Mouse (Mus musculus): ENCODE measurements at regions not wholly inside any gene's neighbourhood (a gene's known extent, or its start where the extent isn't known, plus 50 kb on each side); places are given as distances from the start of the nearest gene placed in this dataset.

DNA sequence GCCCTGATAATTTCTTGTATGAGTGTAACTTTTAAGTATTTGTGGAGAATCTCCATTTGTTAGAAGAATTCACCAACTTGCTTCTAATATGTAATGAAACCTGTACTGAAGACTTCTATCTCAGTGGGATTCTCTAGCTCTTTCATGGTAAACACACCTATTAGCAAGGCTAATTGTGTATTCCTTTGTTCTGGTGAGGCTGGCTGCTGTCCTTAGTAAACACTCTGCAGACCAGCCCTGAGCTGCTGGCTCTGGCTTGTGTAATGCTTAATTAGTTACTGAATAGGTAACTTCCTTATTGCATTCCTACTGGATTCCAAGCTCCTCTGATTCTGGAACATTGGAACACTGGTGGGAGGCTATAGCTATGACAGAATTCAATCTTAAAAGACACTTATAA, 1342.2 kb downstream of the Trim52 start:
- DNase-seq (ENCODE audit: low read depth, low spot score) = peak; percentile 47
- in situ Hi-C loops (cut with MboI; ENCODE audit: low sequenced_read_pairs in 2 of 2, unreplicated experiment in 2 of 2) = no loop called here
- H3K27ac ChIP-seq (ENCODE audit: insufficient read depth, low read depth, low read length, poor library complexity, severe bottlenecking) = no peak overlapping the region
- no peak overlapping the region for H3K4me3 ChIP-seq (ENCODE audit: insufficient read depth in 1 of 2, low read depth in 1 of 2, low read length in 2 of 2, poor library complexity in 1 of 2, severe bottlenecking in 1 of 2)
- no peak overlapping the region for H3K9ac ChIP-seq (ENCODE audit: insufficient read depth, low read depth, low read length, poor library complexity, severe bottlenecking)
- H3K9me3 ChIP-seq (ENCODE audit: control insufficient read depth, insufficient read depth, low read depth, low read length) = no peaks in the 10 kb centered on the region
- TF ChIP-seq CHD2 (IDR thresholded peaks at IDR 0.05; ENCODE audit: low read depth, low read length) = no peak
- TF ChIP-seq MAFK (IDR thresholded peaks at IDR 0.05; ENCODE audit: insufficient read depth, low read depth, low read length) = no peak
- TF ChIP-seq HCFC1 (IDR thresholded peaks at IDR 0.05; ENCODE audit: borderline replicate concordance, insufficient read depth, low read length) = no peak
- TF ChIP-seq ZNF384 (IDR thresholded peaks at IDR 0.05; ENCODE audit: low read depth, low read length) = no peak
- TF ChIP-seq ZC3H11A (IDR thresholded peaks at IDR 0.05; ENCODE audit: borderline replicate concordance, low read depth, low read length) = no peak
- no peaks in the 10 kb centered on the region for H3K36me3 ChIP-seq (ENCODE audit: control insufficient read depth, insufficient read depth, low read length, poor library complexity, severe bottlenecking)
- H3K4me1 ChIP-seq (ENCODE audit: control insufficient read depth in 2 of 2, insufficient read depth in 2 of 2, low read length in 2 of 2, poor library complexity in 1 of 2) = peaks cover 0 to 7% of the 10 kb centered on the region in 2 experiments; a peak in 3 of 4 replicates

All from ES-E14 (cell line).